ENCODE assay signal across 12 mouse cellular contexts in the genomic region with DNA sequence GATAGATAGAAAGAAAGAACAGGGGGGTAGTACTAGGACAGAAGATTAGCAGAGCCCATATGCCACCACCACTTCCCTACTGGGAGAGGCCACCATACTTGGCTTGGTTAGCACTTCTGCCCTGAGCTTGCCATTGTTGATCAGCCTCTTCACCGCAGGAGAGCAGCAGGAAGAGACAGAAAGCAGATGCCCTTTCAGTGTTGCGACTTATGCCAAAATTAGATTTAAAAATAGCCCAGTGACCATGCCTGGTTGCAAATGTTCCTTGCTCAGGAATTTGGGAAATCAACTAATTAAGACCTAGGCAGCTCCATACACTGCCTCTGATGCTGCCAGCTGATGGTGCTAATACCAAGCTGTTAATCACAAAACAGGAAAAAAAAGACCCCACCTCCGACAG.
DNase-seq lines count a peak whose midpoint lies in the region; ATAC-seq and TF ChIP-seq lines count a peak whose summit lies in the region.
"Had no signal": no experiment of that assay in that cellular context is flagged by ENCODE, and none has a peak within 500 bp of the region (broad histone marks: within the 10 kb centered on the region; RNA-seq: fewer than 3 reads in every experiment).

No protein-coding gene starts in this region.

- WGBS in forebrain, embryonic 14.5 days: 79% methylated on average over 3 of the region's 3 CpGs
- 64% methylated on average over 3 of the region's 3 CpGs for WGBS in forebrain, embryonic 13.5 days
- 24% methylated on average over 3 of the region's 3 CpGs for WGBS in heart, embryonic 12.5 days

- TF ChIP-seq CTCF in layer of hippocampus, adult 2 months (conservative IDR thresholded peaks at IDR 0.05): no peak

- no peaks in the 10 kb centered on the region for H3K4me1 ChIP-seq in forebrain, embryonic 14.5 days (ENCODE audit: control insufficient read depth, insufficient read depth, low read length)
- H3K4me1 ChIP-seq in forebrain, embryonic 13.5 days: no peaks in the 10 kb centered on the region
- peaks cover 33% of the 10 kb centered on the region for H3K4me1 ChIP-seq in heart, embryonic 12.5 days (replicated peaks)
- H3K4me1 ChIP-seq: forebrain, embryonic 10.5 days had no signal

- no peak overlapping the region for H3K4me3 ChIP-seq in forebrain, embryonic 14.5 days (ENCODE audit: low read depth, low read length)
- H3K4me3 ChIP-seq in forebrain, embryonic 13.5 days: no peak overlapping the region
- H3K4me3 ChIP-seq in layer of hippocampus, adult 2 months: no peak overlapping the region
- H3K4me3 ChIP-seq in heart, embryonic 12.5 days: no peak overlapping the region
- H3K4me3 ChIP-seq: forebrain, embryonic 10.5 days had no signal

- DNase-seq in forebrain, embryonic 14.5 days (ENCODE audit: low spot score): peak; percentile 17
- peak in 1 of 2 experiments; percentile 32 for DNase-seq in layer of hippocampus, adult 2 months (ENCODE audit: low spot score in 2 of 2)
- no peak for DNase-seq in layer of hippocampus, postnatal 10 days (ENCODE audit: low spot score in 2 of 2)
- DNase-seq in cerebellum, adult 11-12 months: peak; percentile 97
- no peak for DNase-seq in urinary bladder, postnatal 25 days (ENCODE audit: low spot score)
- DNase-seq in T-cell, adult 2 months (ENCODE audit: low spot score): no peak
- DNase-seq: kidney, postnatal 36 days; lung, adult 2 months had no signal

- ATAC-seq in forebrain, embryonic 14.5 days: no peak
- ATAC-seq in forebrain, embryonic 13.5 days: no peak
- peak; percentile 33; the same call in 1 of the 2 replicates for ATAC-seq in heart, embryonic 12.5 days (ENCODE audit: insufficient number of reproducible peaks, low FRiP score)
- ATAC-seq: intestine, embryonic 16.5 days had no signal

- no peak overlapping the region for H3K27ac ChIP-seq in forebrain, embryonic 14.5 days (ENCODE audit: low read depth, low read length)
- no peak overlapping the region for H3K27ac ChIP-seq in forebrain, embryonic 13.5 days
- peak overlapping the region; percentile 59 for H3K27ac ChIP-seq in layer of hippocampus, adult 2 months
- H3K27ac ChIP-seq in heart, embryonic 12.5 days (ENCODE audit: poor library complexity, severe bottlenecking): peak overlapping the region; percentile 72
- H3K27ac ChIP-seq: forebrain, embryonic 10.5 days had no signal

- no peaks in the 10 kb centered on the region for H3K27me3 ChIP-seq in forebrain, embryonic 14.5 days (replicated peaks; ENCODE audit: control insufficient read depth, insufficient read depth, low read length)
- no peaks in the 10 kb centered on the region for H3K27me3 ChIP-seq in forebrain, embryonic 13.5 days
- no peaks in the 10 kb centered on the region for H3K27me3 ChIP-seq in heart, embryonic 12.5 days (replicated peaks)

- no peak overlapping the region for H3K9ac ChIP-seq in forebrain, embryonic 14.5 days (ENCODE audit: low read length)
- H3K9ac ChIP-seq in forebrain, embryonic 13.5 days: no peak overlapping the region
- no peak overlapping the region for H3K9ac ChIP-seq in heart, embryonic 12.5 days

- no peak overlapping the region for H3K4me2 ChIP-seq in forebrain, embryonic 14.5 days (ENCODE audit: low read length)
- H3K4me2 ChIP-seq in forebrain, embryonic 13.5 days: no peak overlapping the region
- no peak overlapping the region for H3K4me2 ChIP-seq in heart, embryonic 12.5 days

- H3K9me3 ChIP-seq in forebrain, embryonic 14.5 days (replicated peaks; ENCODE audit: control insufficient read depth, low read length): no peaks in the 10 kb centered on the region
- no peaks in the 10 kb centered on the region for H3K9me3 ChIP-seq in forebrain, embryonic 13.5 days (replicated peaks)
- H3K9me3 ChIP-seq in heart, embryonic 12.5 days (replicated peaks): no peaks in the 10 kb centered on the region
- H3K9me3 ChIP-seq: forebrain, embryonic 10.5 days had no signal

- no peaks in the 10 kb centered on the region for H3K36me3 ChIP-seq in forebrain, embryonic 14.5 days (ENCODE audit: control insufficient read depth, insufficient read depth, low read length)
- no peaks in the 10 kb centered on the region for H3K36me3 ChIP-seq in forebrain, embryonic 13.5 days (ENCODE audit: poor library complexity, severe bottlenecking)
- no peaks in the 10 kb centered on the region for H3K36me3 ChIP-seq in heart, embryonic 12.5 days
- H3K36me3 ChIP-seq: forebrain, embryonic 10.5 days had no signal

Comparison
In these comparisons a context has a peak if more than half of its experiments do, and no peak if none do; other contexts are left out.
1. DNase-seq: peak in forebrain, embryonic 14.5 days (single experiment) and cerebellum, adult 11-12 months (single experiment); none in layer of hippocampus, postnatal 10 days (0 of 2), urinary bladder, postnatal 25 days (single experiment) and T-cell, adult 2 months (single experiment).
2. H3K27ac ChIP-seq: peak in layer of hippocampus, adult 2 months (single experiment) and heart, embryonic 12.5 days (single experiment); none in forebrain, embryonic 14.5 days (single experiment) and forebrain, embryonic 13.5 days (single experiment).